Mouse (Mus musculus): Measurements from ENCODE around the gene Fgfr2.

DNA sequence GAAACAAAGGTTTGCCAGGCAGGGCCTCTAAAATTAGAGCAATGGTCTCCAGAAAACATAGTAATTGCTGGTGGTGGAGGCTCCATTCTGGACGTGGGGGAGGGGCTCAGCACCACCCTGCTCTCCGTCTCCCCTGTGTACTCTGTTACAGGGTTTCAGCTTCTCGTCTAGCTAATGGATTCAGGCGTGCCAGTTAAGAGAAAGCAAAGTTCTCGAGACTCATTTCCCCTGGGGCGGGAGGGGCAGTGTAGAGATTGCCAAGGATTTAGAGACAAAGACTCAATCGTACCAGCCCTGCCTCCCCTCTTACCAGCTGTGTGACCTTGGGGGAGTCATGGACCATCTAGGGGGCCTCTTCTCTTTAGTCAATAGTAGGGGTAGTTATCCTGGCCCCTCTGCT, 2473.9 kb downstream of the Fgfr2 start:
- TF ChIP-seq EP300 (IDR thresholded peaks at IDR 0.05; ENCODE audit: low read depth) (no peak), CTCF (IDR thresholded peaks at IDR 0.05; ENCODE audit: low read depth) (no peak)

All from liver, postnatal 0 days (tissue).